Mouse (Mus musculus): ENCODE data around the gene Tomm6.

Tomm6 gene

GRCm38 (mm10) chr17:47688344-47688607 lies at the start of gene Tomm6:
Tomm6 (minus strand) TSS chr17:47688386.
- no peak for DNase-seq (ENCODE audit: low spot score in 2 of 2)

GRCm38 (mm10) chr17:47737271-47738065 lies 49.3 kb upstream of the Tomm6 start:
- DNase-seq (ENCODE audit: low spot score in 2 of 2): peak; percentile 84 to 90

GRCm38 (mm10) chr17:47736856-47737255 lies 48.7 kb upstream of the Tomm6 start, which contains the start of gene Tfeb:
Tfeb (plus strand) TSS chr17:47737030.
- DNase-seq (ENCODE audit: low spot score in 2 of 2): peak; percentile 93 to 97

- no peak for DNase-seq (ENCODE audit: low spot score in 2 of 2)
Measured at GRCm38 (mm10) chr17:47735553-47736100, 47.4 kb upstream of the Tomm6 start.

- no peak for DNase-seq (ENCODE audit: low spot score in 2 of 2)
Measured at GRCm38 (mm10) chr17:47730633-47731575, 42.7 kb upstream of the Tomm6 start.

- DNase-seq (ENCODE audit: low spot score in 2 of 2): no peak
Measured at GRCm38 (mm10) chr17:47726566-47726965, 38.4 kb upstream of the Tomm6 start, which contains the start of gene Pgc. Pgc (plus strand) TSS chr17:47726842.

GRCm38 (mm10) chr17:47721183-47721582 lies 33.0 kb upstream of the Tomm6 start:
- no peak for DNase-seq (ENCODE audit: low spot score in 2 of 2)

GRCm38 (mm10) chr17:47715037-47715436 lies 26.9 kb upstream of the Tomm6 start:
- no peak for DNase-seq (ENCODE audit: low spot score in 2 of 2)

GRCm38 (mm10) chr17:47712889-47713571 lies 24.8 kb upstream of the Tomm6 start:
- DNase-seq (ENCODE audit: low spot score in 2 of 2): no peak

- DNase-seq (ENCODE audit: low spot score in 2 of 2): no peak
Measured at GRCm38 (mm10) chr17:47711883-47712282, 23.7 kb upstream of the Tomm6 start.

- DNase-seq (ENCODE audit: low spot score in 2 of 2): no peak
Measured at GRCm38 (mm10) chr17:47710036-47710435, 21.9 kb upstream of the Tomm6 start.

- no peak for DNase-seq (ENCODE audit: low spot score in 2 of 2)
Measured at GRCm38 (mm10) chr17:47708972-47709371, 20.8 kb upstream of the Tomm6 start.

- no peak for DNase-seq (ENCODE audit: low spot score in 2 of 2)
Measured at GRCm38 (mm10) chr17:47707961-47708360, 19.8 kb upstream of the Tomm6 start.

- no peak for DNase-seq (ENCODE audit: low spot score in 2 of 2)
Measured at GRCm38 (mm10) chr17:47706196-47706595, 18.0 kb upstream of the Tomm6 start.

GRCm38 (mm10) chr17:47704692-47705091 lies 16.5 kb upstream of the Tomm6 start:
- no peak for DNase-seq (ENCODE audit: low spot score in 2 of 2)

GRCm38 (mm10) chr17:47703556-47703955 lies 15.4 kb upstream of the Tomm6 start:
- no peak for DNase-seq (ENCODE audit: low spot score in 2 of 2)

- no peak for DNase-seq (ENCODE audit: low spot score in 2 of 2)
Measured at GRCm38 (mm10) chr17:47702548-47703345, 14.6 kb upstream of the Tomm6 start.

GRCm38 (mm10) chr17:47701793-47702192 lies 13.6 kb upstream of the Tomm6 start:
- no peak for DNase-seq (ENCODE audit: low spot score in 2 of 2)

- no peak for DNase-seq (ENCODE audit: low spot score in 2 of 2)
Measured at GRCm38 (mm10) chr17:47699055-47699454, 10.9 kb upstream of the Tomm6 start.

GRCm38 (mm10) chr17:47698156-47698555 lies 10.0 kb upstream of the Tomm6 start:
- DNase-seq (ENCODE audit: low spot score in 2 of 2): no peak

GRCm38 (mm10) chr17:47695337-47695710 lies 7.1 kb upstream of the Tomm6 start:
- no peak for DNase-seq (ENCODE audit: low spot score in 2 of 2)
